In the genomic region with DNA sequence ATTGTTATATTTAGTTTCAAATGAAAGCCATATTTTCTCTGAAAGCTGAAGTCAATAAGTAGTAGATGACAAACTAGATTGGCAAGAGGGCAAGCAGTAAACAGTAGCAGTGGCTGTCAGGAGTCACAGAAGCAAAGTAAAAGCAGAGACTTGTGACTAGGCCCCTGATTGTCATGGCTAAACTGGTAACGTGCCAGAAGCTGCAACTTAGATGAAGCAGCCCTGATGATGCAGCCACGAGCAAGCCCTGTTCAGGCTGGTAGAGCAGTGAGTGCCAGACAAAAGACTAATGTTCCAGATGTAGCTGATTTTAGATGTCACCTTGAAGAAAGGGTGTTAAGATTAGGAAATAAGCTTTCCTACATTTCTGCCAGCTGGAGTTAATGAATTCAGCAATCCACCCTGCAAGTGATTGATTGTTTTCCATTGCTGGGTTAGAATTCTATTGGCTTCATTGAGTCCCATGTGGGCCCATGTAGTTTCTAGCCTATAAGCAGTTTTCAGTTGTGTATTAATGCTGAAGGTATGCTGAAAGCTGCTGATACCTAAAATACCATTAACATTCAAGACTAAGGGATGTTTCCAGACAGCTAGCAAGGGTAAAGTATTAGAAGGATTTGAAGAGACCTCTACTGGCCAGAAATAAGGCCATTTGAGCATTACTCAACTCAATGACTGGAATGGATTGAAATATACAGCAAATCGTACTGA, we compare ENCODE assay signal across 13 mouse cellular contexts. TPM values are rescaled to one million over a fixed set of nuclear protein-coding genes. Genes with fewer than 3 reads are reported as not detected.
DNase-seq lines count a peak whose midpoint lies in the region; ATAC-seq and TF ChIP-seq lines count a peak whose summit lies in the region.
"Had no signal": no experiment of that assay in that cellular context is flagged by ENCODE, and none has a peak within 500 bp of the region (broad histone marks: within the 10 kb centered on the region; RNA-seq: fewer than 3 reads in every experiment).

No protein-coding gene starts in this region.

- no peak overlapping the region for H3K27ac ChIP-seq in forebrain, postnatal 0 days (ENCODE audit: low read depth, low read length)
- H3K27ac ChIP-seq in forebrain, embryonic 11.5 days (ENCODE audit: low read depth, low read length) = no peak overlapping the region
- H3K27ac ChIP-seq in kidney, adult 2 months (ENCODE audit: insufficient read depth, low read depth, low read length) = no peak overlapping the region
- no peak overlapping the region for H3K27ac ChIP-seq in midbrain, postnatal 0 days (ENCODE audit: low read depth, low read length)
- no peak overlapping the region for H3K27ac ChIP-seq in midbrain, embryonic 10.5 days (replicated peaks)
- H3K27ac ChIP-seq: forebrain, embryonic 10.5 days; liver, embryonic 12.5 days had no signal

- H3K9me3 ChIP-seq in forebrain, postnatal 0 days (ENCODE audit: low read length) = no peaks in the 10 kb centered on the region
- no peaks in the 10 kb centered on the region for H3K9me3 ChIP-seq in forebrain, embryonic 11.5 days (ENCODE audit: control insufficient read depth, low read length)
- H3K9me3 ChIP-seq in midbrain, postnatal 0 days (ENCODE audit: low read length) = no peaks in the 10 kb centered on the region
- no peaks in the 10 kb centered on the region for H3K9me3 ChIP-seq in midbrain, embryonic 10.5 days (replicated peaks)
- H3K9me3 ChIP-seq: forebrain, embryonic 10.5 days; liver, embryonic 12.5 days had no signal

- H3K4me3 ChIP-seq in forebrain, postnatal 0 days (ENCODE audit: low read depth, low read length) = no peak overlapping the region
- no peak overlapping the region for H3K4me3 ChIP-seq in forebrain, embryonic 11.5 days (ENCODE audit: low read depth, low read length)
- H3K4me3 ChIP-seq in kidney, adult 2 months (ENCODE audit: insufficient read depth, low read depth, low read length) = no peak overlapping the region
- no peak overlapping the region for H3K4me3 ChIP-seq in midbrain, postnatal 0 days (ENCODE audit: low read depth, low read length)
- no peak overlapping the region for H3K4me3 ChIP-seq in midbrain, embryonic 10.5 days
- H3K4me3 ChIP-seq: forebrain, embryonic 10.5 days; liver, embryonic 12.5 days had no signal

- TF ChIP-seq CTCF in forebrain, postnatal 0 days (IDR thresholded peaks at IDR 0.05; ENCODE audit: low read depth) = 0 out of 2 replicates have a peak, but pooled peaks have one; percentile 3
- TF ChIP-seq CTCF in kidney, adult 2 months (conservative IDR thresholded peaks at IDR 0.05; ENCODE audit: insufficient read depth, insufficient read length, low read depth, low read length) = no peak
- TF ChIP-seq CTCF in midbrain, postnatal 0 days (IDR thresholded peaks at IDR 0.05) = peak; percentile 51

- no peak for TF ChIP-seq POLR2A in kidney, adult 2 months (IDR thresholded peaks at IDR 0.05; ENCODE audit: low read depth, low read length)

- H3K9ac ChIP-seq in forebrain, postnatal 0 days = no peak overlapping the region
- H3K9ac ChIP-seq in forebrain, embryonic 11.5 days (ENCODE audit: low read length) = no peak overlapping the region
- H3K9ac ChIP-seq in midbrain, postnatal 0 days (replicated peaks; ENCODE audit: low read length, poor library complexity, severe bottlenecking) = no peak overlapping the region
- H3K9ac ChIP-seq: liver, embryonic 12.5 days had no signal

- H3K27me3 ChIP-seq in forebrain, postnatal 0 days (ENCODE audit: insufficient read depth, low read length) = no peaks in the 10 kb centered on the region
- H3K27me3 ChIP-seq in forebrain, embryonic 11.5 days (ENCODE audit: control insufficient read depth, insufficient read depth, low read length) = no peaks in the 10 kb centered on the region
- no peaks in the 10 kb centered on the region for H3K27me3 ChIP-seq in kidney, adult 2 months (replicated peaks; ENCODE audit: control insufficient read depth, insufficient read depth, low read length)
- H3K27me3 ChIP-seq in midbrain, postnatal 0 days (ENCODE audit: insufficient read depth, low read length) = no peaks in the 10 kb centered on the region
- no peaks in the 10 kb centered on the region for H3K27me3 ChIP-seq in midbrain, embryonic 10.5 days (ENCODE audit: low read depth, poor library complexity, severe bottlenecking)
- H3K27me3 ChIP-seq: liver, embryonic 12.5 days had no signal

- 56% methylated on average over 3 of the region's 3 CpGs for WGBS in forebrain, postnatal 0 days
- 86% methylated on average over 3 of the region's 3 CpGs for WGBS in forebrain, embryonic 11.5 days
- WGBS in kidney, adult 2 months = 38% methylated on average over 3 of the region's 3 CpGs
- WGBS in midbrain, postnatal 0 days = 66% methylated on average over 3 of the region's 3 CpGs
- WGBS in midbrain, embryonic 10.5 days = 83% methylated on average over 3 of the region's 3 CpGs

- H3K36me3 ChIP-seq in forebrain, postnatal 0 days (ENCODE audit: insufficient read depth) = no peaks in the 10 kb centered on the region
- H3K36me3 ChIP-seq in forebrain, embryonic 11.5 days (ENCODE audit: control insufficient read depth, insufficient read depth, low read length) = no peaks in the 10 kb centered on the region
- H3K36me3 ChIP-seq in kidney, adult 2 months (ENCODE audit: control insufficient read depth, insufficient read depth, low read length) = no peaks in the 10 kb centered on the region
- H3K36me3 ChIP-seq in midbrain, postnatal 0 days (ENCODE audit: insufficient read depth, low read length) = no peaks in the 10 kb centered on the region
- peaks cover 25% of the 10 kb centered on the region for H3K36me3 ChIP-seq in midbrain, embryonic 10.5 days

- no peak for DNase-seq in forebrain, postnatal 0 days
- DNase-seq in forebrain, embryonic 11.5 days (ENCODE audit: low spot score) = no peak
- peak; percentile 16 for DNase-seq in kidney, adult 2 months
- no peak for DNase-seq in kidney, postnatal 10 days
- DNase-seq in midbrain, postnatal 0 days (ENCODE audit: low spot score) = peak; percentile 6
- DNase-seq in midbrain, embryonic 10.5 days (ENCODE audit: low spot score) = no peak
- no peak for DNase-seq in layer of hippocampus, adult 9-11 months
- DNase-seq: cerebellum, adult 2 months; gastrocnemius, postnatal 36 days; right cerebral cortex, postnatal 25 days; thymus, postnatal 4 days had no signal

- no peak overlapping the region for H3K4me2 ChIP-seq in forebrain, postnatal 0 days (ENCODE audit: low read depth)
- no peak overlapping the region for H3K4me2 ChIP-seq in forebrain, embryonic 11.5 days (ENCODE audit: low read depth, low read length, severe bottlenecking)
- no peak overlapping the region for H3K4me2 ChIP-seq in midbrain, postnatal 0 days (ENCODE audit: low read depth, low read length, poor library complexity, severe bottlenecking)
- H3K4me2 ChIP-seq: liver, embryonic 12.5 days had no signal

- peaks cover 3% of the 10 kb centered on the region; the same call in 1 of the 2 replicates for H3K4me1 ChIP-seq in forebrain, postnatal 0 days (ENCODE audit: insufficient read depth)
- H3K4me1 ChIP-seq in forebrain, embryonic 11.5 days (replicated peaks; ENCODE audit: control insufficient read depth, insufficient read depth, low read length) = peaks cover 7% of the 10 kb centered on the region; the same call in 1 of the 2 replicates
- peaks cover 11% of the 10 kb centered on the region; the same call in 1 of the 2 replicates for H3K4me1 ChIP-seq in kidney, adult 2 months (ENCODE audit: control insufficient read depth, insufficient read depth, low read length)
- H3K4me1 ChIP-seq in midbrain, postnatal 0 days (ENCODE audit: insufficient read depth, low read length) = no peaks in the 10 kb centered on the region
- peaks cover 18% of the 10 kb centered on the region for H3K4me1 ChIP-seq in midbrain, embryonic 10.5 days

- no peak for ATAC-seq in forebrain, postnatal 0 days
- no peak for ATAC-seq in forebrain, embryonic 11.5 days (replicated peaks; ENCODE audit: low FRiP score)
- no peak for ATAC-seq in midbrain, postnatal 0 days (ENCODE audit: low FRiP score)
- ATAC-seq: liver, embryonic 12.5 days had no signal

RNA-seq across cellular contexts. Expression of a gene that starts 5.2 kb away (rescaled TPM):
- total RNA-seq in forebrain, postnatal 0 days (2014; rRNA removed) = 83.2 and 102 TPM in 2 replicates
- polyA plus RNA-seq in forebrain, postnatal 0 days (2015; fragmentation: Nextera tagmentation; extraction: Ambion mirVana) = 128 and 167 TPM in 2 replicates
- 126 and 131 TPM in 2 replicates for polyA plus RNA-seq in forebrain, embryonic 11.5 days (2014; fragmentation: Nextera tagmentation; extraction: Ambion mirVana)
- polyA plus RNA-seq in kidney, adult 2 months (2012; rRNA removed) = 52.8 and 55.8 TPM in 2 replicates
- total RNA-seq in midbrain, postnatal 0 days (2014; rRNA removed) = 99.2 and 99.5 TPM in 2 replicates
- polyA plus RNA-seq in midbrain, postnatal 0 days (2015; fragmentation: Nextera tagmentation; extraction: Ambion mirVana) = 172 and 176 TPM in 2 replicates
- polyA plus RNA-seq in midbrain, embryonic 10.5 days (2016; fragmentation: Nextera tagmentation; extraction: Ambion mirVana) = 100 and 105 TPM in 2 replicates

RNA-seq across cellular contexts. Expression of a gene that starts 51.6 kb away (rescaled TPM):
- 58.7 and 73.1 TPM in 2 replicates for total RNA-seq in forebrain, postnatal 0 days (2014; rRNA removed)
- polyA plus RNA-seq in forebrain, postnatal 0 days (2015; fragmentation: Nextera tagmentation; extraction: Ambion mirVana) = 45.0 and 52.5 TPM in 2 replicates
- 106 and 117 TPM in 2 replicates for polyA plus RNA-seq in forebrain, embryonic 11.5 days (2014; fragmentation: Nextera tagmentation; extraction: Ambion mirVana)
- 190 and 218 TPM in 2 replicates for polyA plus RNA-seq in kidney, adult 2 months (2012; rRNA removed)
- total RNA-seq in midbrain, postnatal 0 days (2014; rRNA removed) = 68.1 and 74.6 TPM in 2 replicates
- 49.8 and 55.0 TPM in 2 replicates for polyA plus RNA-seq in midbrain, postnatal 0 days (2015; fragmentation: Nextera tagmentation; extraction: Ambion mirVana)
- polyA plus RNA-seq in midbrain, embryonic 10.5 days (2016; fragmentation: Nextera tagmentation; extraction: Ambion mirVana) = 118 and 130 TPM in 2 replicates

Comparison
In these comparisons a context has a peak if more than half of its experiments do, and no peak if none do; other contexts are left out.
1. DNase-seq: peak in kidney, adult 2 months (single experiment) and midbrain, postnatal 0 days (single experiment); none in forebrain, postnatal 0 days (single experiment), forebrain, embryonic 11.5 days (single experiment), kidney, postnatal 10 days (single experiment), midbrain, embryonic 10.5 days (single experiment) and layer of hippocampus, adult 9-11 months (single experiment).